Mouse (Mus musculus) limb, embryonic 14.5 days (tissue): ENCODE measurements around the gene Plekhg3. TPM values are rescaled to one million over a fixed set of nuclear protein-coding genes. Genes with fewer than 3 reads are reported as not detected.

ENCODE experiments used
- ATAC-seq: fragments of 200-750 bp; cut with Nextera tagmentation; 2 replicates; pipeline ENCODE4 v1.8.0; 2017; ENCODE audit warnings: low read depth, moderate number of reproducible peaks, moderate TSS enrichment; ENCODE audit not compliant: low FRiP score
- DNase-seq: peaks from one replicate; pipeline ENCODE4 v3.0.0-alpha.2; 2015; ENCODE audit warnings: low spot score
- H3K27ac ChIP-seq: fragments of 300-500 bp; sonication (generic); replicated peaks from 2 replicates; pipeline ENCODE4 v1.5.1; 2014; ENCODE audit warnings: low read depth, mild to moderate bottlenecking, low read length, moderate library complexity, mixed read lengths
- H3K27me3 ChIP-seq: fragments of 300-500 bp; sonication (generic); 2 replicates; pipeline ENCODE4 v1.6.1; 2014; ENCODE audit warnings: low read length, mixed read lengths; ENCODE audit not compliant: control insufficient read depth, insufficient read depth
- H3K36me3 ChIP-seq: fragments of 300-500 bp; sonication (generic); 2 replicates; pipeline ENCODE4 v1.6.1; 2014; ENCODE audit warnings: mild to moderate bottlenecking, low read length, moderate library complexity, mixed read lengths; ENCODE audit not compliant: control insufficient read depth, insufficient read depth
- H3K4me1 ChIP-seq: fragments of 300-500 bp; sonication (generic); 2 replicates; pipeline ENCODE4 v1.6.1; 2014; ENCODE audit warnings: antibody characterized with exemption, low read length, mixed read lengths; ENCODE audit not compliant: control insufficient read depth, insufficient read depth
- H3K4me2 ChIP-seq: fragments of 300-500 bp; sonication (generic); replicated peaks from 2 replicates; pipeline ENCODE4 v1.6.1; 2014; ENCODE audit warnings: low read depth, mild to moderate bottlenecking, low read length, moderate library complexity; ENCODE audit not compliant: severe bottlenecking
- H3K4me3 ChIP-seq: fragments of 300-500 bp; sonication (generic); replicated peaks from 2 replicates; pipeline ENCODE4 v1.5.1; 2014; ENCODE audit warnings: low read length
- H3K9ac ChIP-seq: fragments of 300-500 bp; sonication (generic); 2 replicates; pipeline ENCODE4 v1.6.1; 2014; ENCODE audit warnings: mild to moderate bottlenecking, low read depth, low read length, moderate library complexity; ENCODE audit not compliant: severe bottlenecking
- H3K9me3 ChIP-seq: fragments of 300-500 bp; sonication (generic); 2 replicates; pipeline ENCODE4 v1.6.1; 2016; ENCODE audit warnings: low read length; ENCODE audit not compliant: control insufficient read depth
- POLR2A ChIP-seq: fragments of 200-500 bp; IDR thresholded peaks from 2 replicates; pipeline ENCODE4 v1.8.0; 2012; ENCODE audit warnings: inconsistent platforms, mild to moderate bottlenecking, moderate library complexity, borderline replicate concordance; ENCODE audit not compliant: insufficient read depth, insufficient read length; ENCODE audit errors: extremely low read depth
- WGBS: fragments of 180-500 bp; shearing (Covaris S2); extraction: QIAGEN DNeasy Blood & Tissue Kit; methylation state at CpG from one replicate; pipeline ENCODE4 v1.1.7; 2014; 5-methylcytosine and 5-hydroxymethylcytosine counted together
- polyA plus RNA-seq, 2 experiments: library from polyadenylated mRNA; depleted of rRNA in 1 of 2; stranded (reverse) in 1 of 2; unstranded in 1 of 2; fragments of >200 nt; fragmentation: Nextera tagmentation in 1 of 2; extraction: Ambion mirVana in 1 of 2; gene quantifications; 2 replicates each; pipeline versions ENCODE4 v1.2.1 to v1.2.3; 2012 to 2014

Gene Plekhg3
- polyA plus RNA-seq, 2 experiments, result 5.6 to 22.7 TPM

DNA sequence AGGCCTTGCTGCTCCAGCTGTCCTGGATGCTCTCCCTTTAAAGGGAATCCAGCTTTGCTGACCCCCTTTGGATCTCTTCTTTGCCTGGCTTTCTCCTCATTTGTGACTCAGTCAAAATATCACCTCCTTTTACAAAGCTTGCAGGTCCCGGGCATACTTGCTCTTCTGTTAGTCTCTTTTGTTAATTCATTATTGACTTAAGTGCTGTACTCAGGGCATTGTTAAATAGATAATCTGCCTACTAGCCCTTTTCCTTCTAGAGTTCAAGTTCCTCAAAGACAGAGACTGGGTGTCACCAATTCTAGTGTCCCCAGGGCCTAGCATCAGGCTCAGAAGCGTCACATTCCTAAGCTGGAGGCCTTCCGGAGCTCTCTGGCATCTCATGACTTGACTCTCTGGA lies 18.5 kb downstream of the Plekhg3 start:
- Histone ChIP-seq H3K36me3 (no peaks in the 10 kb centered on the region), H3K27ac (no peak overlapping the region), H3K27me3 (no peaks in the 10 kb centered on the region), H3K9me3 (no peaks in the 10 kb centered on the region), H3K4me3 (no peak overlapping the region), H3K4me1 (peaks cover 33% of the 10 kb centered on the region), H3K9ac (no peak overlapping the region), H3K4me2 (no peak overlapping the region)
- TF ChIP-seq POLR2A, result no peak
- WGBS, result 81% methylated on average over 3 of the region's 3 CpGs
- DNase-seq (no peak), ATAC-seq (no peak)

DNA sequence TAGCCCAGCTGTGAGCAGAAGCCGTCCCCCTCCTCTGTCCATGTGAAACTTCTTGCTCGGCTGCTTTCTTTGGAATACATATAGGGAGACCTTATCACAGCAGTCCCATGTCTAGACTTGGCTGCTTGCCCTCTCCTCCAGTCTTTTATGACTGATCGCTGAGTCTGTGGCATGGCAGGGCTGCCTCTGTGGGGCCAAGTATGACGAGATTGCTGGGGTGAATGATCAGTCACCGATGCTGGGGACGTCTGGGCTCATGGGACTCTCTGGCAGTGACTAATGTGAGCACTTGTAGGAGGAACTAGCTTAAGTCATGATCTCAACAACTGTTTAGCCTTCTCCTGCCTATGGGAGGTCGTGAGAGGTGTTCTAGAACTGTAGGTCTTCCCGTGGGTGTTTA lies 21.6 kb downstream of the Plekhg3 start:
- Histone ChIP-seq H3K27ac (no peak overlapping the region), H3K36me3 (no peaks in the 10 kb centered on the region), H3K4me3 (no peak overlapping the region), H3K9me3 (no peaks in the 10 kb centered on the region), H3K27me3 (no peaks in the 10 kb centered on the region), H3K4me1 (peaks cover 19% of the 10 kb centered on the region), H3K9ac (no peak overlapping the region), H3K4me2 (no peak overlapping the region)
- ATAC-seq (no peak), DNase-seq (peak; percentile 64)
- no peak for TF ChIP-seq POLR2A
- 43% methylated on average over 8 of the region's 8 CpGs for WGBS

DNA sequence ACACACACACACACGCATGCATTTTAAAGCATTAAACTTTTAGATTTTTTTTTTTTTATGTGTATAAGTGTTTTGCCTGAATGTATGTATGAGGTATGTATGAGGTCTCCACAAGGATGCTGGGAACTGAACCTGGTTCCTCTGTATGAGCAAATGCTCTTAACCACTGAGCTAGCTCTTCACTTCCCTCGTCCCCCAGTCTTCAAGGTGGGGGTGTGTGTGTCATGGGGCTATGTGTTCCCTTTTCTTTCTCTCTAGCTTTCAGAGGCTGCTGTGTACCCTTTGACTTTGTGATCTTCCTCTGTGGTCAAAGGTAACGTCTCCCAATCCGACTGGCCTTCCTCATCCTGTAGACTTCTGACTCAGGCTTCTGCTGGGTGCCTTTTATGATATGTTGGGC lies 22.3 kb downstream of the Plekhg3 start:
- DNase-seq (no peak), ATAC-seq (no peak)
- WGBS, result 89% methylated on average over 4 of the region's 4 CpGs
- no peak overlapping the region for H3K27ac ChIP-seq
- no peaks in the 10 kb centered on the region for H3K36me3 ChIP-seq
- TF ChIP-seq POLR2A, result no peak
- H3K4me1 ChIP-seq, result peaks cover 12% of the 10 kb centered on the region
- no peak overlapping the region for H3K4me3 ChIP-seq
- no peak overlapping the region for H3K9ac ChIP-seq
- H3K27me3 ChIP-seq, result no peaks in the 10 kb centered on the region
- no peaks in the 10 kb centered on the region for H3K9me3 ChIP-seq
- H3K4me2 ChIP-seq, result no peak overlapping the region

GRCm38 (mm10) chr12:76553917-76554316 lies 23.2 kb downstream of the Plekhg3 start:
- ATAC-seq (no peak), DNase-seq (no peak)
- TF ChIP-seq POLR2A, result no peak
- no peaks in the 10 kb centered on the region for H3K36me3 ChIP-seq
- no peak overlapping the region for H3K4me2 ChIP-seq
- no peaks in the 10 kb centered on the region for H3K9me3 ChIP-seq
- no peak overlapping the region for H3K9ac ChIP-seq
- no peak overlapping the region for H3K27ac ChIP-seq
- H3K4me1 ChIP-seq, result peaks cover 9% of the 10 kb centered on the region
- H3K4me3 ChIP-seq, result no peak overlapping the region
- 74% methylated on average over 7 of the region's 7 CpGs for WGBS
- H3K27me3 ChIP-seq, result no peaks in the 10 kb centered on the region

- no peak overlapping the region for H3K4me2 ChIP-seq
- H3K36me3 ChIP-seq, result no peaks in the 10 kb centered on the region
- no peak overlapping the region for H3K9ac ChIP-seq
- H3K4me3 ChIP-seq, result no peak overlapping the region
- H3K27ac ChIP-seq, result no peak overlapping the region
- H3K9me3 ChIP-seq, result no peaks in the 10 kb centered on the region
- TF ChIP-seq POLR2A, result no peak
- no peak for ATAC-seq
- 76% methylated on average over 3 of the region's 3 CpGs for WGBS
- peaks cover 9% of the 10 kb centered on the region for H3K4me1 ChIP-seq
- DNase-seq, result no peak
- no peaks in the 10 kb centered on the region for H3K27me3 ChIP-seq
These were observed 23.7 kb downstream of the Plekhg3 start for GRCm38 (mm10) chr12:76554392-76554791.

DNA sequence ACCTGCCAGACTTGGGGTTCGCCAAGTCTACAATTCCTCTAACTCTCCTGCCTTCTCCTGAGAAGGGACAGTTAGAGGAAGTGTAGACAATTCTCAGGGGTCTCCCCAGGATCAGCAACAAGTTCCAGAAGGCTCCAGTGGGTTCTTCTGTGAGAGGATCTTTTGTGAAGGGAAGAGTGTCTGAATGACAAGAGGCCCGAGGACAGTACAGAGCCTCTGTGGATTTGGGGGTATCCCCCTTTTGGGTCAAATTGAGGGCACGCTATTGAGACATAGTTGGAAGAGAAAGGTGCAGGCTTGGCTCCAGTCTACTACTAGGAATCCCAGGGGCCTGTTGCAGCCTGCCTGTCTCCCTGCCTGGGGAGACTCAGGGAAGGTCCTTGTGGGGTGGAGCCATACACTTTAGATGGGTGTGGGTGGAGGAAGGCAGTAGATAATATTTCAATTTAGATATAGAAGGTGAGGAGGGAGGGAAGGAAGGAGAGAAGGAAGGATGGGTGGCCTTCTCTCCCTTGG lies 24.2 kb downstream of the Plekhg3 start:
- TF ChIP-seq POLR2A, result no peak
- Histone ChIP-seq H3K9ac (no peak overlapping the region), H3K9me3 (no peaks in the 10 kb centered on the region), H3K36me3 (0 out of 2 replicates have a peak, but pooled peaks cover under 1% of the 10 kb centered on the region), H3K27ac (no peak overlapping the region), H3K4me2 (no peak overlapping the region), H3K4me1 (peaks cover 9% of the 10 kb centered on the region), H3K4me3 (no peak overlapping the region), H3K27me3 (no peaks in the 10 kb centered on the region)
- no peak for ATAC-seq
- WGBS, result 84% methylated on average over 3 of the region's 3 CpGs
- DNase-seq, result no peak
